Mouse (Mus musculus) heart, postnatal 14 days (tissue): Measurements from ENCODE around the gene Rbfox3. TPM values are rescaled to one million over a fixed set of nuclear protein-coding genes. Genes with fewer than 3 reads are reported as not detected.

Experiments used
- DNase-seq, 2 experiments: peaks; one replicate each; pipeline ENCODE4 v3.0.0; 2021 to 2022
- intact Hi-C: fragments of 180-260 bp; cut with DNase I; formaldehyde crosslinking; loops from one replicate; pipeline ENCODE4 v1.15.1; 2025
- total RNA-seq, 2 experiments: library from RNA; stranded (reverse); gene quantifications; 2 replicates each; pipeline ENCODE4 v1.2.3; 2021

Gene Rbfox3
- total RNA-seq, 2 experiments from 2014 or later = 0.12 to 0.29 TPM

DNA sequence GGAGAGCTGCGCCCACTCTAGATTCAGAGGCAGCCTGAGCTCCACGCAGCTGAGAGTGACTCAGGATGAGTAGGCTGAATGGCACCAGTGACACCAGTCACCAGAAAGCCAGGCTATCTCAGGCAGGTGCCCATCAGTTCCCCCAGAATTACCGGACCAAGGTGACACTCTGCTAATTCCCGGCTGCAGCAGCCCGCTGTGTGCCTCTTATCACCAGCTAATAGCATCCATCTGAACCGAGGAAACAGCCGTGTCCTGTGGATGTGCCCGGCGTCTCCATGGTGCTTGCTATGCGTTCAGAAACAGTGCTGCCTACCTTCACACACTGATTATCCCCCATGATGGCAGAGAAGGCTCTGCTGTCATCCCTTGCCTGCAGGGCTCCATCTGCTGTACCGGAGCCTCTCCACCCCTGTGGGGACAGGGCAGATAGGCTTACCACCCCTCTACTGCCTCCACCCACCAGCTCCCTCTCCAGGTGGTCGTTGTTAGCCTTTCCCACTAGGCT is 138.3 kb downstream of the Rbfox3 start:
- DNase-seq = no peak
- intact Hi-C loops = no loop called here

DNA sequence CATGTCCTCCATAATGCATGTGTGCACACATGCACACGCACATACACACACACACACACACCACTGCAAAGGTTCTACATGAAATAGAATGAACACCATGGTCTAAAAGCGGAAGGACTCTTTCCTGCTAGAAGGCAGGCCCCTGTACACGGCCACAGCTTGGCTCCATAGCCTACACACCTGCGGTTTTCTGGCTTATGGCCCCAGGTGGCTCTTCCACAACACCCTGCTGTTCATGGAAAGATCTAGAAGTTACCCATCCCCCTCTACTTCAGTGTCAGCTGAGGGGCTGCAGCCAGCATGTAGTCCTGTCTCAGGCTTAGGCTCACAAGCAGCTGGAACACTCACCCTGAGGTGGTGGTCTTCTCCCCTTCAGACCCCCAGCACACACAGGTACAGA is 140.0 kb downstream of the Rbfox3 start:
- no peak for DNase-seq
- intact Hi-C loops = no loop called here

DNA sequence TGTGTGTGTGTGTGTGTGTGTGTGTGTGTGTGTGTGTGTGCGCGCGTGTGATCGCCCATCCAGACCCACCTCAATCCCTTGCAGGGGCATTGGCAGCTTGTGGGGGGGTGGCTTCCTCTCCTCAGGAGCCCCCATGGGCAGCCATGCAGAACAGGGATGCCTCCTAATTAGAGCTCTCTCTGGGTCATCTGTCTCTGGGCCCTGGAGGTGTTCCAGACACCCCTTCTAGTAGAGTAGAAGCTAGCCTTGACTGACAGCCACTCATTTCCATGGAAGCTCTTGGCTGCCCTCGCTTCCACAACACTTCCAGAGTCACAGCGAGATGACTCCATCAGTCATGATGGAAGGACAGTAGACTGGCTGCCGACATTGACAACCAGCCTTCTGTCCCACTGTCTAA is 140.6 kb downstream of the Rbfox3 start:
- DNase-seq = no peak
- intact Hi-C loops = no loop called here

DNA sequence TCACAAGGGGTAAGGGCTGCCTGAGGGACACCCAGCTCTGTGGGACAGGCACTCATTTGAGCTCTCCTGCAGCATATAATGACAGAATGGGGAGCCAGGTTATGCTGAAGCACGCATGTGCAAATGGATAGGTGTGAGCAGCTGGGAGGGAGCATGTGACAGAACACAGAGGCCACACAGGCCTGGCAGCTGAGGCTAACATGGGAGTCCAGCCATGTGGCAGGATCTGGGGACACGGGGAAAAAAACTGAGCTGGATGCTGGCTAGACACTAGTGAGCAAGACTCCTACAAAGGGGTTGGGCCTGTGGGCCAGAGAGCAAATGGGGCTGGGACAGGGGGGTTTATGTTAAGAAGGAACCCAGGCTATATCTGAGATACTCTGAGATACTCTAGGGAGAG is 141.9 kb downstream of the Rbfox3 start:
- intact Hi-C loops = no loop called here
- DNase-seq = no peak

DNA sequence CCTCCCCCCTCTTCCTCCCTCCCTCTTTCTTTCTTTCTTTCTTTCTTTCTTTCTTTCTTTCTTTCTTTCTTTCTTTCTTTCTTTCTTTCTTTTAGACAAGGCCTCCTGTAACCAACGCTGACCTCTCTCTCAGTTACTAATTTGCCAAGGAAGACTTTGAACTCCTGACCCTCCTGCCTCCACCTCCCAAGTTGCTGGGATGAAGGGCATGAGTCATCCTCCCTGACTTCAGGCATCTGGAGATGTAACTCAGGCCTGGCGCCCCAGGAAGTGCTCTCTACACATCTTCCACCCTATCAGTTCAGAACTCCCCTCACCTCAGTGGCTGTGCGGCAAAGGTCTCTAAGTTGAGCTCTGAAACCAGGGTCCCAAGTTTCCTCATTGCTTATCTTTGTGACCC is 143.0 kb downstream of the Rbfox3 start:
- intact Hi-C loops = no loop called here
- DNase-seq = no peak

DNA sequence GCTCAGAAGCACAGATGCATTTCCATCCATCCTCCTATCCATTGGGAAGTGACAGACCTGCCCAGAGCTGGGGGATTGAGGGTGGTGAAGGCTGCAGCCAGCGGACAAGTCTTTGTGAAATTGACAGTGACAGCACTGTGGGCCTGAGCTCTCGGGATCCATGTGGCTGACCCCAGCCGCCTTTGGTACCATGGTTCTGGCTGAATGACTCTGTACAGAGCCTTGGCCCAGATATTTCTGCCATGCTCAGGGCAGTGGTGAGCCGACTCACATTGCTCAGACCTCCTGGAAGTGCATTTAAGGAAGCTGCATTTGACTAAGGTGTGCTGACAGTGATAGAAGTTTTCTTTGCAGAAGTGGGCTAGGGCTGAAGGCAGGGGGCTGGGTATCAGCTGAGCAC is 144.0 kb downstream of the Rbfox3 start:
- DNase-seq = no peak
- intact Hi-C loops = no loop called here

DNA sequence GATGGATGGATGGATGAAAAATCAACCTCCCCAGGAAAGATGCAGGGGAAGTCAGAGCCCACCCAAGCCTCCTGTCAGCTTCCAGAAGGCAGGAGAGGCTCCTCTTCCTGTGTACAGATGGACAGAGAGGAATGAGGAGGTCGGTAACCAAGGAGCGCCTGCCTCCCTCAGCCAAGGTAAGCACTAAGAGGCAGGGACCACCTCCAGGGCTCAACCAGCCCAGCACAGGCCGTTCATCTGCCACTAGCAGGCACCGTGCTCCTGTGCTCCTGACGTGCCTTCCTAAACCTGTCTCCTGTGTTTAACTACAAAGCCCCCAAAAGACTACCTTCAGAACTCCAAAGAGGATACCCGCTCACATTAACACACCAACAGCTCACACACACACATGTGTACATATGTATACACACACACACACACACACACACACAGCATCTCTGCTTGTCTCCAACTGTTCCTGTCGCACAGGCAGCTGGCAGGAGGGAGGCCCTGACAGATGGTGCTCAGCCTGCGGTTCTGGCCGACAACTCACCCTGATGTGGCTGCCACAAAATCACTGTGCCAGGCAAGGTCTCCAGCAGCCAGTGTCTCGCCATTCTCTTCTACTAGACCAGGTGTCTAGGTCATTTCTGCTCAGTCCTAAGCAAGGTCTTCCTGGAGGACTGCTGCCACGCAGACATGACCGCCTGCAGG is 151.0 kb downstream of the Rbfox3 start:
- DNase-seq = no peak
- intact Hi-C loops = no loop called here

DNA sequence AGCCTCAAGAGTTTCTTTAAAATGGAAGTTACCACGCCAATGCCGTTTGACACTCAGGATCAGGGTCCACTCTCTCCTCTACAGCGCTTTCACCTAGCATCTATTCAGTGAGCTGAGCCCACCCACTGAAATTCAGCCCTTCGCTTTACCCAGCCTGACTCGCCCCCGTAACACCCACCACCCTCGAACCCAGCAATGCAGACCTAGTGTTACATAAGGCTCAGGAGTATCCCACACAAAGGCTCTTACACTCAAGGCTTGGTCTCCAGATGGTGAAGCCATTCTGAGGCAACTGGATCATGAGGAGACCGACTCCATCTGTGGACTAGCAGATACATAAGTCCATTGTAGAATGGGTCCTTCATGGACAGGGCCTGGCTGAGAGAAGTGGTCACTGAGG is 152.2 kb downstream of the Rbfox3 start:
- intact Hi-C loops = no loop called here
- no peak for DNase-seq

DNA sequence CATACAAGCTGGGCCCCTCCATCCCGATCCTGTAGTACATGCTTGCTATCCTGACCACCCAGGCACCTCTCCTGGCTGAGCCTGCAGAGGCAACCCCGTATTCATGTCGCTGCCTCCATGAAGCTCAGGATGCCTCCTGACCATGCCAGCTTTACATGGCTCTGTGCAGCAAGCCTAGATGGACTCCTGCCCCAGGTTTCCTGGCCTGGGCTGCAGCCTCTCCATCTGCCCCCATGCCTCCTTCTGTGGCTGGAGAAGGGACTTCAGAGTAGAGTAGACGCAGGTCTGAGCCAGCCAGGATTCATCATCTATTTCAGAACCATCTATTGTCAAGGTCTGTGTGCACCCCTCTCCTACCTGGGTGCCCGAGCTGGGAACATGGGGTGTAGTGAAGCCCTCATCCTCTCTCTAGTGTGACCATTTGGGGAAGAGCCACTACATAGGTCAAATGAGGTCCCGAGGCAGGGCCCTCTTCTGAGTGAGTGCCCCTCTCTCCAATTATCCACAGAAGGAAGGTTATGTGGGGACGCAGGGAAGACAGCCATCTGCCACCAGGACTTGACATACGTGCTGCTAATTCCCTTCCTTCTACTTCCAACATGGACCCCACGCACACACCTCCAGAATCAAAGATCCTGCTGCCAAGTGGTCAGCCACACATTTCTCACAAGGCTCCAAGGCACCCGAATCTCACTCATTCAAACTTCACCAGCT is 153.0 kb downstream of the Rbfox3 start:
- DNase-seq = no peak
- intact Hi-C loops = no loop called here

DNA sequence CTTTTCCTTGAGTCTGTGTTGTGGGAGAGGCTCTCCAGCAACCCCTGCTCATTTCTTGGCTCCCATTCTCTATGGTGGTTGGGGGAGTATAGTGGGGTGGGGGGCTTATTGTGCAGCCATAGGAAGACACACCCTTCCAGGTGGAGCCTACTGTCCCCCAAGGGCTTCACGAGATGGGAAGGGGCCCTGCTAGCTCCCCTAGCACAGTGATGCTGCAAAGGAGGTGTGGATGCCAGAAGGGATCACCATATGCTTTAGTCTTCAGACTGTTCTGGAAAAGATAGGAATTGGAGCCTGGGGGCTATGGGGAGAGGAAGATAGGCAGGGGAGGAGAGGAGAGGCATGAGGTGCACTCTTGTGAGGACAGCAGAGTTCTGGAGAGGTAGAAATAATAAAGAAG is 153.9 kb downstream of the Rbfox3 start:
- intact Hi-C loops = no loop called here
- no peak for DNase-seq

DNA sequence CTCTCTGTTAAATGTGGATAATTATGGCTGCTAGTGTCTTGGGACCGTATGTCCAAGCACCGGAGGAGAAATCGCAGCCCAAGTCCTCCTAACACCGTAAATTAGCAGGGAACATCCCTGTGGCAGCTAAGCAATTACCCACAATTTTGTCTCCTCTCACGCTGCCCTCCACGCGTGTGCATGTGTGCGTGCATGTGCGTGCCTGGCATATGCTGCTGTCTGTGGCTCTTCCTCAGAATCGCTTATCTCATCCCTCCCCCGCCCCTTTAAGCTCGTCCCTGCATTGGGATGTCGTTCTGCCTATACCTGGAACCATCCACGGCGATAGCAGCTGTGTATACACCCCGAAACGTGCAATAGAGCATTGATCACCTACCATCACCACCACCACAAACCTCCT is 156.4 kb downstream of the Rbfox3 start:
- no peak for DNase-seq
- intact Hi-C loops = no loop called here

DNA sequence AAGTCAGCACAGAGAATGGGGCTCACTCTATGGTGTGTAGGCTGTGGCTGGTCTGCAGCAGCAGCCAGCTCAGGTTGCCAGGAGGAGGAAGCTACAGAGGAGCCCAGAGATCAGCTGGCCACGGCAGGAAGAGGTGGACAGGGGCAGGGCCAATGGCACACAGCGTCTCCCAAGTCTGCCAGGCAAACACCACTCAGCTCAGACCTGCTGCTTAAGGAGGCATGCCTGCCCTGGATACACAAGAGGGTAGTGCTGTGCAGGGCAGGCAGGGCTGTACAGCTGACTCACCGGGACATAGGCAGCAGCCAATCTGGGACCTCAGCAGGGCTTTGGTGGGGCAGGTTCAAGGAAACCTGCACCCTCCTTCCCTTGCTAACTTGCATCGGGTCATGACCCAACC is 156.9 kb downstream of the Rbfox3 start:
- DNase-seq = no peak
- intact Hi-C loops = no loop called here

DNA sequence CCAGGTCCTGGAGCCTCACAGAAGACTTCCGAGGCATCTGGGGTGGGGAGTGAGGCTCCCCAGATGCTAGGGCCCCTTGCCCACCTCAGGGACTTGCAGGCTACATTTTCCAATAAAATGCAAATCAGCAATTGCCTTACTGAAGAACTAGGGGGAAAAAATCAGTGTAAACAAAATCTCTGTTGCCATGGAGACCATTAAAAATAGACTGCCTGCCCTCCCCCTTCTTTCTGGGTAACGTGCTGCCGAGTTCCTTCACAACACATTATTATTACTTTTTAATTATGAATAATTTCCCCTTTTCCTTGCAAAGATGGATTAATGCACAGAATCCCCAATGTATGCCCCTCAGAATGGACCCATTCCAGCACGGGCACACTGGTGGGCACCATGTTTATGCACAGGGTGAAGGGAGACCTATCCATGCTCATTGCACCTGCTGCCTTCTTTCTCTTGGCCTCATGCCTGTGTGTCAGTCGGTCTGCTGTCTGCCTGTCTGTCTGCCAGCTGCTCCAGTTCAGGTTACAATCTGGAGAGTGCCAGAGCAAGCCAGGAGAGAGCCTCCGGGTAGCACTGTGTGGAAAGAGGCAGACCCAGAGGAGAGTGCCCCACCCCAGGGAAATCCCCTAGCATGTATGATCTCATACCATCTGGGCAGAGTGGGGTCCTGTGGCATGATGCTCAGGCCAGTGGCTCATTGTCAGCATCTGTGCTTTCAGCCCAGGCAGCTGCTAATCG is 159.3 kb downstream of the Rbfox3 start:
- intact Hi-C loops = no loop called here
- DNase-seq = no peak

DNA sequence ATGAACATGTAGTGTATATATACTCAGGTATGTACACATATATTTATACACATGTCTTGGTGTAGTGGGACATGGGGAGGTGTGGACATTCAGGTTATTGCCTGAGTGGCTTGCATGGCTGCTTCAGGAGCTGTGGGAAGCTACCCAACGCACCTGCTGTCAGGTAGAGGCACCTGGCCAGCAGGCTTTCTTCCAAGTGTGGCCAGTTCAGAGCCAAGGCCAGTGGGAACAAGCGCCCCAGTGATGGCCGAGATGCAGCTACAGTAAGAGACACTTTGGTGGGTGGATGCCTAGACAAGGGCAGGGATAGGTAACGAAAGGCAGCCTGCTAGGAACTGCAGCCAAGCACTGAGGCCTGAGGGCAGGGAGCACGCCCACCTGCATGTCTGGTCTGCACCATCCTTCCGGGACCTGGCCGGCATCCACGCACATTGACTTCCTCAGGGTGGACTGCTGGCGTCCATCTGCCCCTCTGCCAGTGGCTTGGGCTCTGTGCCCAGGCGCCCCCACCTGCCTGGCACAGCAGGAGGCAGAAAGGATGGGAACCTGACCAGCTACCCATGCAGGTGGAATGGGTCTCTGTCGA is 160.6 kb downstream of the Rbfox3 start:
- DNase-seq = no peak
- intact Hi-C loops = no loop called here

DNA sequence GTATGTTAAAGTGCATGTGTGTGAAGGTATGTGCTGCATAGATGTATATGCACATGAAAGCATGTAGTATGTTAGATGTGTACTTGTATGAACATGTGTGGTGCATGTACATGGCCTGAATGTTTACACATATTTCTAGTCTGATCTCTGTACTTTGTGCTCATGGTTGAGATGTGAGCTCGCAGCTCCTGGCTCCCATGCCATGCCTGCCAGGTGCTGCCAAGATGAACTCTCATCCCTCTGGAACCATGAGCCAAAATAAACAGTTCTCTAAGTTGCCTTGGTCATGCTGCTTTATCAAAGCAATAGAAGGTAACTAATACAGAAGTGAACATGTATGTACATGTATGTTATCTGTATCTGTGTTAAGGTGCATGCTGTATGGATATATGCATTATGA is 161.9 kb downstream of the Rbfox3 start:
- DNase-seq = no peak
- intact Hi-C loops = no loop called here

DNA sequence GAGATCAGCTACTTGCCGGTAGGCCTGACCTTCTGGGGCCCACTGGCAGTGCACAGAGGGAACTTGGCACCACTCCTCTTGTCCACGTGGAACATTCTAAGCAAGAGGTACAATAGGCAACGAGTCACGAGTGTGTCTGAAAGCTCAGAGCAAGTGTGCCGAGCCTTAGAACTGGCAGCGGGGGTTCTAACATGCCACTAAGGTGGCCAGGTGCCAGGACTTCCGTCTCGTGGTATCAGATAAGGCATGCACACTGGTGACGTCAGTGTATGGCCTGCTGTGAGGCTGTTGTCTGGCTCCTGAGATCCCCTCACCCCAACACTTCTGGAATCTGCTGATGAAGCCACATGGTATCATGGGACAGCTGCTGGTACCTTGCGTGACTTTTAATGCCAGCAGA is 162.8 kb downstream of the Rbfox3 start:
- DNase-seq = peak; percentile 22 to 28
- intact Hi-C loops = no loop called here

DNA sequence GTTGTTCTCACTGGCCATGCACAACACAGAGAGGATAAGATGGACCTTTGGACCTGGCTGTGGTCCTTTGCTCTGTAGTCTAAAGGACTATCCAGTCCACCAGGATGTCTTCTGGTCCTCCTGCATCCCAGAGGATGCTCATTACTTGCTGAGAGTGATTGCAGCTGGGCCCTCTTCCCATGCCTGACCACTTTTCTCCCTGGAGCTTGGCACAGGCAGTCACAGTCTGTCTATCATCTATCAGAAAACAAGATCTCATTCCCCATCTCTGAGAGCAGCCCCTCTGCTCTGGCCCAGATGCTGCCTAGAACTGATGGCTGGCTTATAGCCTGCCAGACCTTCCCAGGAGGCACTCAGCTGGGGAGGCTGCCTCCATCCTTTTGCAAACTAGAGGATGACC is 166.1 kb downstream of the Rbfox3 start:
- DNase-seq = no peak
- intact Hi-C loops = no loop called here

DNA sequence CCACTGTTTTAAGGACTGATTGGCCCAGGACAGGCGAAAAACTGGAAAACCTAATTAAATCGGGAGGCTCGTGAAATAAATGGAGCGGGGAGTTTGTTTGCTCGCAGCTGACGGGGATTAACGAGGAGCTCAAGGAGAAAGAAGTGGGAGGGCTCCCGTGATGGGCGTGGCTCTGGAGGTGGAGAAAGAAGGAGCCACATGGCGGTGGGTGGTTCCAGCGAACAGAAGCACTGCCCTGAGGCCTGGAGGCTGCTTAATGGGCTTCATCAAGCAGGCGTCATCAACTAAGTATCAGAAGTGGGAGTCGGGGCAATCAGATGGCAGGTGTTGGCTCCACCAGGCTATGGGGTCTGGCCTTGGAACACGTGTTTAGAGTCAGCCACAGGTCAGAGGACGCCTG is 166.6 kb downstream of the Rbfox3 start:
- intact Hi-C loops = loop anchor here (5.0 kb wide), 1 partner anchor 233 kb away; no protein-coding TSS in a partner anchor
- peak; percentile 27 to 48 for DNase-seq

DNA sequence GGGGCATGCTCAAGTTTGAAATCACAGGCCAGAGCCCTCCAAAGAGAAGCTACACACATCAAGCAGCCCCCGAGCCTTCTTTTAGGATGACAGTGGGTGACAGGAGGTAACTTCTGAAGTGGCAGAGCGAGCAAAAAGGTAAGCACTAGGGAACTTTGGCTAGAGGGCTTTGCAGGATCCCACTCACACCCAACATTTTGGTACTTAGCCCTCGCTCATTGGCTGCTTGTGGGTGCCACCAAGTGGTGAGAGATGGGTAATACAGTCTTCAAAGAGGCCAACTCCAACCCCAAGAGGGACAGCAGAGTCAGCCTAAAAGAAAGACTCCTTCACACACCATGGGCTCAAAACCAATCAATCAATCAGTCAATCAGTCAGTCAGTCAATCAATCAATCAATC is 168.6 kb downstream of the Rbfox3 start:
- DNase-seq = peak; percentile 34 to 62
- intact Hi-C loops = loop anchor here (5.0 kb wide), 1 partner anchor 235 kb away; no protein-coding TSS in a partner anchor

DNA sequence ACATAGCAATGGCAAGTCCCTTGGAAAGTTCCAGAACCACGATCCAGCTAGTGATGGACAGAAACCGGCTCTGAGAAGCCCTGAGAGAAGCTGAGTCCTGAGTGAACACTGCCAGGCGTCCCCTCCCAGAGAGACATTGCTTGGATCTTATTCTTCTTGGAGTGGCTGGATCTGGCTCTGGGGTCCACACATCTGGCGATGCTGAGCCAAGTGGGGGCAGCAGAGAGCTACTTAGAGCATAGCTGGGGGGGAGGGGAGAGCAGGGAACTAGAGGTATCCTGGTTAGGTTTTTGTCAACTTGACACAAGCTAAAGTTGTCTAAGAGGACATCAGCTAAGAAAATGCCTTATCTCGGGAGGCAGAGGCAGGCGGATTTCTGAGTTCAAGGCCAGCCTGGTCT is 170.1 kb downstream of the Rbfox3 start:
- no peak for DNase-seq
- intact Hi-C loops = loop anchor here (2.0 to 5.0 kb wide), 2 partner anchors 232 to 236 kb away; no protein-coding TSS in a partner anchor

DNA sequence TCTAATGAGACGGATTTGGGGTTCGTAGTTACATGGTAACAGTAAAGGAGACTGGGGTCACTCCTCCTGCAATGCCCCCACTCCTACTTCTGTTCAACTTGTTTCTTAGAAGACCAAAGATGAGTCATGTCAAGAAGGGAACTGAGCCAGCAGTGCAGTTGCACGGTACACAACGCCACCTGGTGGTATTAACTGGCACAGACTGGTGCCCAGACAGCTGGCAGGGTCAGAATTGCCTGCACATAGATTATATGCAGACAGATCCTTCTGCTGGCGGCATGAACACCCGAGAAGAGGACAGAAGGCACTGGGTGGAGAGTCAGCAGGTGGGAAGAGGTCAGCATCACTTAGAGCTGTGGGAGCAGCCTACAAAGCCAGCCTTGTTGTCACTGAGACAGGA is 171.4 kb downstream of the Rbfox3 start:
- intact Hi-C loops = loop anchor here (2.0 to 5.0 kb wide), 2 partner anchors 231 to 237 kb away; no protein-coding TSS in a partner anchor
- DNase-seq = peak; percentile 63 to 82
